Mouse (Mus musculus) intestine, postnatal 0 days (tissue): Measurements from ENCODE around the gene Wipf2. TPM values are rescaled to one million over a fixed set of nuclear protein-coding genes. Genes with fewer than 3 reads are reported as not detected.
A peak's percentile ranks its signal among the peaks of the same experiment; 100 is the strongest.

ENCODE experiments used
- ATAC-seq: fragments of 200-750 bp; cut with Nextera tagmentation; 2 replicates; pipeline ENCODE4 v1.8.0; 2017; ENCODE audit warnings: mild to moderate bottlenecking, moderate TSS enrichment, moderate library complexity
- H3K27ac ChIP-seq: fragments of 300-500 bp; sonication (generic); 2 replicates; pipeline ENCODE4 v1.5.1; 2014; ENCODE audit warnings: mild to moderate bottlenecking, low read depth, low read length, moderate library complexity
- H3K27me3 ChIP-seq: fragments of 300-500 bp; sonication (generic); replicated peaks from 2 replicates; pipeline ENCODE4 v1.6.1; 2014; ENCODE audit warnings: low read length, mixed read lengths; ENCODE audit not compliant: control insufficient read depth, insufficient read depth
- H3K36me3 ChIP-seq: fragments of 300-500 bp; sonication (generic); 2 replicates; pipeline ENCODE4 v1.6.1; 2014; ENCODE audit warnings: mild to moderate bottlenecking, moderate library complexity; ENCODE audit not compliant: control insufficient read depth, insufficient read depth
- H3K4me1 ChIP-seq: fragments of 300-500 bp; sonication (generic); replicated peaks from 2 replicates; pipeline ENCODE4 v1.6.1; 2014; ENCODE audit warnings: antibody characterized with exemption, low read length, mixed read lengths; ENCODE audit not compliant: control insufficient read depth, insufficient read depth
- H3K4me2 ChIP-seq: fragments of 300-500 bp; sonication (generic); replicated peaks from 2 replicates; pipeline ENCODE4 v1.6.1; 2014; ENCODE audit warnings: low read depth, mild to moderate bottlenecking, moderate library complexity
- H3K4me3 ChIP-seq: fragments of 300-500 bp; sonication (generic); 2 replicates; pipeline ENCODE4 v1.5.1; 2014; ENCODE audit warnings: low read depth, low read length
- H3K9ac ChIP-seq: fragments of 300-500 bp; sonication (generic); 2 replicates; pipeline ENCODE4 v1.6.1; 2014; ENCODE audit warnings: mild to moderate bottlenecking, low read depth, low read length
- H3K9me3 ChIP-seq: fragments of 300-500 bp; sonication (generic); 2 replicates; pipeline ENCODE4 v1.6.1; 2016; ENCODE audit warnings: mixed run types; ENCODE audit not compliant: control insufficient read depth
- CTCF ChIP-seq: sonication (generic); IDR thresholded peaks from 2 replicates; pipeline ENCODE4 v1.5.1; 2016; ENCODE audit warnings: low read depth, mild to moderate bottlenecking, control low read depth, antibody characterized with exemption, moderate library complexity
- WGBS: fragments of 180-500 bp; shearing (Covaris S2); extraction: QIAGEN DNeasy Blood & Tissue Kit; methylation state at CpG from one replicate; pipeline ENCODE4 v1.1.7; 2014; 5-methylcytosine and 5-hydroxymethylcytosine counted together
- polyA plus RNA-seq: library from polyadenylated mRNA; unstranded; fragments of >200 nt; fragmentation: Nextera tagmentation; extraction: Ambion mirVana; gene quantifications from 2 replicates; pipeline ENCODE4 v1.2.1, GENCODE M21; 2015

The Wipf2 gene
- polyA plus RNA-seq, 1 experiment from 2014 or later, result 3.9 TPM

DNA sequence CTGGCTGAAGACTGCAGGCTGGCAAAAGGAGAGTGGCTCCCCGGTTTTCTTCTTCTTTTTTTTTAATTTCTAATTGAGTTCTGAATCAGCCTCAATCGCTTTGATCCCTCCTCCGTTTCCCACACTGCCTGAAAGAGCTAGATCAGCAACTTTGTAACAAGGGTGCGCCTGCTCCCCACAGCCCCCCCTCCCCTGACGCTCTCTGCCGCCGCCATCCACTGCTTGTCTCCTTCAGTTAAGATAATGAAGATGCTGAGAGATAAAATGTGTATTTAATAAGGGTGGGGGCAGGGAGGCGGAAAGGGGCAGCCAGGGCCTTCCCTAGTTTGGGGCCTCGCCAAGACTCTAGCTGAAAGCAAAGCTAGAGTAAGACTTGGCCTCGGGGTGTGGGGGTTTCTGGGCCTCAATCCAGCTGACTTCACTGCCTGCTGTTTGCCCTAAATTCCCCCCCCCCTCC is 61.9 kb downstream of the Wipf2 start:
- TF ChIP-seq CTCF, result no peak
- no peak overlapping the region for H3K9ac ChIP-seq
- H3K27me3 ChIP-seq, result no peaks in the 10 kb centered on the region
- 16% methylated on average over 10 of the region's 10 CpGs for WGBS
- no peak overlapping the region for H3K4me3 ChIP-seq
- H3K9me3 ChIP-seq, result no peaks in the 10 kb centered on the region
- peaks cover 28% of the 10 kb centered on the region for H3K4me1 ChIP-seq
- H3K27ac ChIP-seq, result peak overlapping the region; percentile 57
- H3K36me3 ChIP-seq, result no peaks in the 10 kb centered on the region
- ATAC-seq, result no peak
- H3K4me2 ChIP-seq, result peak overlapping the region; percentile 37

- Histone ChIP-seq H3K9me3 (no peaks in the 10 kb centered on the region), H3K27me3 (no peaks in the 10 kb centered on the region), H3K4me1 (peaks cover 29% of the 10 kb centered on the region), H3K27ac (peak overlapping the region; percentile 57), H3K4me3 (no peak overlapping the region), H3K36me3 (no peaks in the 10 kb centered on the region), H3K4me2 (peak overlapping the region; percentile 37), H3K9ac (no peak overlapping the region)
- peak; percentile 26 for ATAC-seq
- no peak for TF ChIP-seq CTCF
- WGBS, result 13% methylated on average over 12 of the region's 12 CpGs
Observed at GRCm38 (mm10) chr11:98925868-98926311, 62.5 kb downstream of the Wipf2 start.

- Histone ChIP-seq H3K36me3 (no peaks in the 10 kb centered on the region), H3K4me2 (peak overlapping the region; percentile 37; the same call in 1 of the 2 replicates), H3K27ac (no peak overlapping the region), H3K9me3 (no peaks in the 10 kb centered on the region), H3K9ac (no peak overlapping the region), H3K4me1 (peaks cover 35% of the 10 kb centered on the region), H3K27me3 (no peaks in the 10 kb centered on the region), H3K4me3 (no peak overlapping the region)
- no peak for ATAC-seq
- WGBS, result 63% methylated on average over 7 of the region's 7 CpGs
- TF ChIP-seq CTCF, result no peak
Observed at GRCm38 (mm10) chr11:98926553-98926952, 63.1 kb downstream of the Wipf2 start.

DNA sequence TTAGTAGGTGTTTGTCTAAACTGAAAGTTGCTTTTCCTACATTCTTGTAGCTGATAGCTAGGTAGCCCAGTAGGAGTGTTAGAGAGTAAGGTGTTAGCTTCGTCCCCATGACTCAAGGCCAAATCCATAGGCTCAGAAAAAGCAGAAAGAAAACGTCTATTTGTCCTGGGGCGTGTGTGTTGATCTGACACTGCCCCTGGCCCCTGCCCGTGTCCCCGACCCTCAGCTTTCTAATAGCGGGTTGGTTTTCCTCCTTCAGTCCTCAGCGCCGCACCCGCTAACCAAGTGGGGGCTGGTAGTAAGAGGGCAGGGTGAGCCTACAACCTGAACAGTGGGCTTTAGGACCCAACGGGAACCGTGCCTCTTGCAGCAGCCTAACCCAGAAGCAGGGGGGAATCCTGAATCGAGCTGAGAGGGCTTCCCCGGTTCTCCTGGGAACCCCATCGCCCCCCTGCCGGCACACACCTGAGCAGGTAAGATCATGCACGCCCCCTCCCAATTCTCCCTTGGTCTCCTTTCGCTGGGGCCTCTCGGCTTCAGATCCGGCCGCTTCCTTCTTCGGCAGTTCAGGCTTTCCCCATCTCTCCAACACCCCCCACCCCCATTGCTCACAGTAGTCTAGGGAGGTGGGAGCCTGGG is 64.1 kb downstream of the Wipf2 start, which contains the start of gene Rara:
TSS of gene Rara (plus strand) at position 381 of the 639 bp plus-strand sequence.
- Histone ChIP-seq H3K4me3 (peak within 1 kb of the TSS; percentile 51), H3K9me3 (no peaks in the 10 kb centered on the region), H3K4me1 (peaks cover 41% of the 10 kb centered on the region), H3K4me2 (peak within 1 kb of the TSS; percentile 83), H3K36me3 (no peaks in the 10 kb centered on the region), H3K9ac (peak within 1 kb of the TSS; percentile 50), H3K27ac (no peak within 1 kb of the TSS; the same call in 1 of the 2 replicates), H3K27me3 (no peaks in the 10 kb centered on the region)
- TF ChIP-seq CTCF, result 0 out of 2 replicates have a peak, but pooled peaks have one; percentile 10
- no peak for ATAC-seq
- WGBS, result 8% methylated on average over 21 of the region's 21 CpGs

DNA sequence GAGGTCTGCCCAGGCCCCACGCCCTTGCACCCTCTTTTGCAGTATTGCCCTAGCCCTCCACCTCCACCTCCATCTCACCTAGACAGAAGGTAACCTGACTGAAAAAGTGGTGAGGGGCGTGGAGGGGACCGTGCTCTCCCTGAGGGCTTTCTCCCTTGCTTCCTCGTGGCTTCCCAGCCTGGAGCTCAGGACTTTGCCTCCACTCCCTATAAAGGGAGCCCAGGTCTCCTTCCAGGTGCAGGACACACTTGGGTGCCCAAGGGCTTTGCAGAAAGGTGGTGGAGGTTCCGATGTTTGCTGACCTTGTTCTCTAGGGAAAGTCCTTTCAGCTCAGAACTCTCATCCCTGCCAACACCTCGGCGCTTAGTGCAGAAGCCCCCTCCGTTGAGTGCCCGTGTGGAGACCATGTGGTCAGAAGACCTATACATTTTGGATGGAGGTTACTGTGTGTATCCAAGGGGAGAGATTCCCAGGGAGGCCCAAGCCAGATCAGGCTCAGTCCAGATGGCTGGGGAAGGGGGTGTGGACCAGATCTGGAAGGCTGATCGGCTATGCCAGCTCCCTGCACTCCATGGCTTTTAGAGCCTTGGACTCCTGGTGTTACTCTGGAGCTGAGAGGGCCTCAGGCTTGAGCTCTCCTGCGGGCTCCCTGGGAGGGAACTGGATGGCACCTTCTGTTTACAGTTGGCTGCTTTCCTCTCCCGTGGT is 64.9 kb downstream of the Wipf2 start:
- no peak for ATAC-seq
- Histone ChIP-seq H3K27ac (no peak overlapping the region), H3K4me3 (peak overlapping the region; percentile 51), H3K9ac (peak overlapping the region; percentile 50), H3K36me3 (no peaks in the 10 kb centered on the region), H3K4me2 (peak overlapping the region; percentile 83), H3K9me3 (no peaks in the 10 kb centered on the region), H3K27me3 (no peaks in the 10 kb centered on the region), H3K4me1 (peaks cover 46% of the 10 kb centered on the region)
- TF ChIP-seq CTCF, result no peak
- WGBS, result 13% methylated on average over 12 of the region's 12 CpGs

GRCm38 (mm10) chr11:98929503-98929902 is 66.1 kb downstream of the Wipf2 start:
- WGBS, result 26% methylated on average over 9 of the region's 9 CpGs
- Histone ChIP-seq H3K36me3 (no peaks in the 10 kb centered on the region), H3K4me2 (peak overlapping the region; percentile 21; the same call in 1 of the 2 replicates), H3K27ac (no peak overlapping the region), H3K4me3 (no peak overlapping the region), H3K4me1 (peaks cover 46% of the 10 kb centered on the region), H3K27me3 (no peaks in the 10 kb centered on the region), H3K9me3 (no peaks in the 10 kb centered on the region), H3K9ac (no peak overlapping the region; the same call in 1 of the 2 replicates)
- no peak for ATAC-seq
- TF ChIP-seq CTCF, result no peak
